Mouse (Mus musculus): ENCODE measurements around the gene Mrps35.

Gene Mrps35

DNA sequence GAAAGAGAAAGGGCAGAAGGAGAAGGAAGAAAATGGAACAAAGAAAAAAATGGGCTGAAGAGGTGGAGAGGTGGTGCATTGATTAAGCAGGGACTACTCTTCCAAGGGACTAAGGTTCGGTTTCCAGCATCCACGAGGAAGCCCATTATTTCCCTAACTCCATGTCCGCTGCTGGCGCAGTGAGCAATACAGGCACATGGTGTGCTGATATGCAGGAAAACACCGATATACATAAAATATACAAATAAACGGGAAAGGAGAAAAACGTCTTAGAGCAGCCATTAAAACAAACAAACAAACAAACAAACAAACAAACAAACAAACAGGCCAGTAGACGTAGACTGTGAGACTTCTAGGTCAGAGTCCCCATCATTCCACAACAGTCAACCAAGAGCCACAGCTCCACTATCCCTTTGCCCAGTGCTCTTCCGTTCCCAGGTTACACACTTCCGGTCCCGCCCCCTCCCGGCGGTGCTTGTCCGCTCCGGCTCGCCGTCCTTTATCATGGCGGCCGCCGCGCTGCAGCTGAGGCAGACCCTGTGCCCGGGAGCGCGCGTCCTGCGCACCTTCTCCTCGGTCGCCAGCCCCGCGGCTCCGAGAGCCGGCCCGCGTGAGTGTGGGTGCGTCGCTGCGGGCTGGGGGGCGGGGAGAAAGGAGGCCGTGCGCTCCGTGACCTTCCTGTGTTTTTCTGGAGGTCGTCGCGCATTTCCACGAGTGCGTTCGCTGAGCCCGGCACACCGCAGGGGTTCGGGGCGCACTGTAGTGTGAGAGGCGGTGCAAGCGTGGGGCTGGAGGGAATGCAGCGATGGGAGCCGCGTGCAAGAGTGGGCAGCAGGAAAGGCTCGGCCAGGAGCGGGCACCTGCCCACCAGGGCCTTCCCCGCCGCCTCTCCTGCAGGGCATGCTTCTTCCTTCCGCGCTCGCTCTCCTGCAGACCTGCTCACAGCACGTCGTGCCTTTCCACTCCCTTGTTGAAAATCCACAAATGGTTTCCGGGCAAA is at the start of gene Mrps35:
Mrps35 (plus strand) TSS at position 474 of the 1,000 bp plus-strand sequence.
- DNase-seq (ENCODE audit: low read depth) = no peak

DNA sequence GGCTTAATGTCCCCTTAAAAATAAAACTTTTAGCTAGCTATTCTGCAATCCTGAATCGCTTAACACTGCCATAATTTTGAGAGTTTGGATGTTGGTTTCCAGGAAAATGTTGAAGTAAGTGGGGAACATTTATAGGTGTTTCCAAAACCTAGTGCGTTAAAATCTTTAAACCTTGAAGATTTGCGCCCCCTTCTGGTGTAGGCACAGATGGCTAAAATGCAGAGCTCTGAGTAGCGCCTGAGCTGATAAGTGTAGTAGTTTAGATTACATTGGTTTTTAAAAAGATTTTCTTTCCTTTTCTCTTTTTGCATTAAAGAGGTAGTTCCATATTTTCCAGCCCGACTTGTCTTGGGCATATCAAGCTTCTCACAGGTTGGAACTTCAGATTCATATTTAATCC is 48.3 kb upstream of the Mrps35 start:
- no peak for DNase-seq (ENCODE audit: low read depth)

DNA sequence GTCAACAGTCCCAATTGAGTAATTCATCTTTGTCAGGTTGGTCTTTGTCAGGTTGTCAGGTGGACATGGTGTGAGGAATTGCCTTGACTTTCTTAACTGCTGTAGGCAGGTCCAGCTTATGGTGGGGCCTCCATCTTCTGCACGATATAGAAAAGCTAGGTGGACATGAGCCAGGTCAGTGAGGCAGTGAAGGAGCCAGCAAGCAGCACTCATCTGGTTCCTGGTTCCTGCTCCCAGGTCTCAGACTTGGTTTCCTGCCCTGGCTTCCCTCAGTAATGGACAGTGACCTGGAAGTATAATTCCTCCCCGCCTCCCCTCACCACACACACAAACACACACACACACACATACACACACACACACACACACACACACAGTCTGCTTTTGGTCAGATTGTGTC is 47.2 kb upstream of the Mrps35 start:
- no peak for DNase-seq (ENCODE audit: low read depth)

DNA sequence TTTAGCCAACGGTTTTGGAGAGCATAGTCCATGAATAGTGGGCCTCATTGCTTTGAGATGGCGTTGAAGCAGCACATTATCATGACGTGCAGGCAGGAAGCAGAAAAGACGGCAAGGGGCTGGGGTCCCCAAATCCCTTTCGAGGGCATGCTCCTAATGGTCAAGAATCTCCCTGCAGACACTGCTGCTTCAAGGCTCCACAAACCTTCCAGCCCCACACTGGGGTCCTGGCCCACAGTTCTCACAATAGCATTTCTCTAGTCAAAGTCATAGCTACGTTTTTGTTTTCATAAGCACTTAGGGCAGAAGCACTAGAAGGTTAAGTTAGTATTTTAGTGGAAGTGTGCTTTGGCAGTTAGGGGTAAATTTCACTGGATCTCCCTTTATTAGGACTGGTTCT is 46.7 kb upstream of the Mrps35 start:
- DNase-seq (ENCODE audit: low read depth) = no peak

DNA sequence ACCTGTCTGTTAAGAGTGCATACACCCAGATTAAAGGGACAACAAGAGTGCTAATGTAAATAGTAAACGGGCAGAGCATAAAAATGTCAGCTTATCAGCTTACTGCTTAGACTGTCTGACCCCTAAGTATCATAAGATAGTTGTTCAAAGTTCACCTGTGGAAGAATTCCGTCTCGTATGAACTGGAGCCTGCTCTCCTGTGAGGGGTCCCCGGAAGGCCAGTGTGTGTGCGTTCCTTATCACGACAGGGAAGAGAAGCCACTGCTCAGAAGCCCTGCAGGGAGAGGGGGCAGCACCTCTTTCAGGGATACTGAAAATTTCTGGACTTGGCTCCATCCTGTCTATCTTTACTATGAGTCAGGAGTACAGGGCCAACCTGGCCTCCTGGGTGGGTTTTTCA is 45.6 kb upstream of the Mrps35 start:
- DNase-seq (ENCODE audit: low read depth) = no peak

DNA sequence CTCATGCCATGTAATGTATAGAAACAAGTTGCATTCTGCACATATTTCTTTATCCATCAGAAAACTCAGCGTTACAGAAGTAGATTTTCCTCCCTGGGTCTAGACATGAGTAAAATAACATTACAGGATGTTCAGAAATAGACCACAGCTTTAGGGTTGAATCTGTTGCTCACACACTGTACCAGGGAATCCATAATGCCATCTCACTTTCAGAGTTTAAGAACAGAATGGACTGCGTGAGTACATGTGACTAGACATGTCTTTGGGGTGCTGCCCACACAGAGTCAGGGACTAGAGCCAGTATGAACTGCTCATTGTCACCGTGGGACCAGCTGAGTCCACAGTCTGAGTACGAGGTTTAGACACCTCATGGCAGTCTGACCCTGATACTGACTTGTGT is 43.9 kb upstream of the Mrps35 start:
- no peak for DNase-seq (ENCODE audit: low read depth)

DNA sequence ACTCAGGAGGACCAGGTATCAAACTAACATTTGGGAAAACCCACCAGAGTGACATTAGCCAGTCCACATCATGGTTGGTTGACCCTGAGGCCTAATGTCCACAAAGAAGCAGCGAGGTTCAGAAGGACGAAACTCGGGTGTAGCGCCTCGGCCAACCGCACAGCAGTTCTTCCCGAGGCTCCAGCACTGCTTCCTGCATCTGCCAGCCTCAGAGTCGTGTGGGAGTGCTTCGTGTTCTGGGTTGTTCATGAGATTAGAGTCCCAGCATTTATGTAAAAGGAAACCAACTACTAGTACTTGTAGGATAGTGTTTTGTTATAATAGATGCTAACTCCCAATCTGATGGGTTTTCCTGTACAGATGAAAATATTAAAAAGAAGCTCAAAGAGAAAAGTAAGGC is 43.3 kb upstream of the Mrps35 start:
- DNase-seq (ENCODE audit: low read depth) = no peak

DNA sequence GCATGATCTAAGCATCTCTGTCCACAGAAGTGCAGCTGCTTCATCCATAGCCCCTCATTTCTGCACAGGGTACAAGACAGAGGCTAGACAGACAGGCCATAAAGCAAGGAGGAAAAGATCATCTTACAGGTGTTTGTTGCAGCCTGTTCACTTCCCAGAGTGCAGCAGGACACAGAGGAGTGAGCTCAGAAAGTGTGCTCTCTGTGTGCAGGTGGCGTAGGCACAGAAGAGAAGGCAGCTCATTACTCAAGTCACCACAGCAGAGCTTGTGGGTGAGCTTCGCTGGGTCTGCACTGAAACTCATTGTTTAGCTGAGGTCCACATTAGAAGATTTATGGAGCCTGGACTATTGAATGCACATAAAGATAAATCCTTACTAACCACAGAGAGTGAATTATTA is 42.8 kb upstream of the Mrps35 start:
- no peak for DNase-seq (ENCODE audit: low read depth)

DNA sequence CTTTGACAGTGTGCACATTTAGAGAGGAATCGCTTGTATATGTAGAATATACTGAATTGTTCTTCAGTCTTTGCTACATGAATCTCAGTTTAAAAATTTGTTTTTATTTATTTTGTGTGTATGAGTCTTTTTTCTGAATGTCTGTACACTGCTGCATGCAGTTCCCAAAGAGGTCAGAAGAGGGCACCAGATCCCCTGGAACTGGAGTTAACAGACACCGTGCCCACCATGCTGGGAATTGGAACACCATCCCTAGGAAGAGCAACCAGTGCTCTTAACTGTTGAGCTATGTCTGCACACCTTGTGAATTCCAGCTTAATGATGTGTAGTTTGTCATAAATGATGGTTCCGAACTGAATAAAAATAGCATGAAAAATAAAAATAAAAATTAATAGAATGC is 34.4 kb upstream of the Mrps35 start:
- no peak for DNase-seq (ENCODE audit: low read depth)

DNA sequence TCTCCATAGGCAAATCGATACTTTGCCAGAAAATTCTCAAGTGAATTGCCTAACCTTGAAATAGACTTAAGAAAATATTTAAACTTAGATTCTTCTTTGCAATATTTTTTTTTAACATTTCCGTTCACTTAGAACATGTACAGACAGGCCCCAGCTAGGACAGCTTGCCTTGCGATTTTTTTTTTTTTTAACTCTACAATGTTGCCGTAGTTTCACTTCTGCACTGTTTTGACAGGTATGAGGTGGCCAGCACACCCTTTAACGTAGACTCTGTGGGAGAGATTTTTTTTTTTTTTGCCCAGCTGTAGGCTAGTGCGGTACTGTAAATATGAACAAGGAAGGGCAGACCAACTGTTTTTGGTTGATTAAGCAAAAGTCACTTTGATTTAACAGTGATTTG is 32.2 kb upstream of the Mrps35 start:
- DNase-seq (ENCODE audit: low read depth) = no peak

DNA sequence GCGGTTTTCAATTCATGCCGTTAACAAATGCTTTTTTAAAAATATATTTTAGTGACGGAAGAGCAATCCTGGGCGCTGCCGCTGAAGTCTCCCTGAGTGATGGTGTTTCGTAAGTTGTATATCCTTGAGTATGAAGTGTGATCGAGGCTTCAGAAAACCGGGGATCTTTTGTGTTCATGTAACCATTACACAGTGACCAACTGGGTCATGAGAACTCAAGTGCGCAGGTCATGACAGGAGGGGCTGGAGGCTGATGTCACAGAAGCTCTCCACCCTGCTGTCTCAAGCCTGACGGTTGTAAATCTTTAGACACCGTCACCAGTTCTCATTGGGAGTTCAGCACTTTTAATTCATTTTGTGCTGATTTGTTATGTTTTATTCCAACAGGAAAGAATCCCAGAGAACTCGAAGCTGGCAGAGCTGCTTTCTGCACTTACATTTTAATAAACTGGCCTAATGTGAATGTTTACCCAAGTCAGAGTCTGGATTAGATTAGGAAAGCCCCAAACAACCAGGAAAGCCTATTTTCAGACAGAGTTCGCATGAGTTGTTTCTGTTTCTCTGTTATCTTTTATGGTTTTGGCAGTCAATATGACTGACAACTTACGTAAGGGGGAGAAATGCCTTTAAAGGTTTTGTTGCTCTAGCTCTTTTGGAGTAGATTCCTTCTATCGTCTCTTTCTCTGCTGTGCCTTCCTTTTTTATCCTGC is 31.6 kb upstream of the Mrps35 start:
- peak; percentile 62 for DNase-seq (ENCODE audit: low read depth)

DNA sequence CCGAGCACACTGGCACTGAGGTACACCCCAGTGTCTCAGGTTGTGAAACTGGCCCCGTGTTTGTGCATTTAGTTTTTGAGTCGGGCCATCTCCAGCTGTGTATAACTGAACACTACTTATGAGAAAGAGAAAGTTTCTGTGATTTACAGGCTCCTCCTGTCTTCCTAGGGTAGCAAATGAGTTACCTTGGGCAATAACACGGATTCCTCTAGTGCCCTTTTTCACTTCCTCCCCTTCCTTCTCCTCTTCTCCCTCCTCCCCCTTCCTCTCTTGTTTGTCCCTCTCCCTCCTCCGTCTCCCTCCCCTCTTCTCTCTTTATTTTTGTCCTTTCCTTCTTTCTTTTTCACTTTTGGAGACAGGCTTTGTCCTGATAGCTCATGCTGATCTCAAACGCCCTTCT is 31.0 kb upstream of the Mrps35 start:
- DNase-seq (ENCODE audit: low read depth) = no peak

DNA sequence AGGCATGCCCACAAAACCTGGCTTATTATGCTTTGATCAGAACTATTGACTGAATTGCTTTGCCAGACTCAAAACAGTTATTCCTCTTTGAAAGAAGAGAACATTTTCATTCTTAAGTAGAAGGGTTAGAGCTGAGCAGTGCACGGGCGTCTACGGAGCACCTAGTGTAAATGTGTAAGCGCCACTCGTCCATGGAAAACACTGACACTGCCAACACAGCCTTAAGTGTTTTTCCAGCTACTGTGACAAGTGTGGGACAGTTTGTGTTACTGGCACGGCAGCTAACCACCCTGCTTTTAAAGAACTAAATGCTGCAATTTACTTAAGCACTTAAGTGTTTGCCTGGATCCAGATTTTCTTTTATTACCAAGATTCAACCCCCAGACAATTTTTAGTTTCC is 30.6 kb upstream of the Mrps35 start:
- no peak for DNase-seq (ENCODE audit: low read depth)

DNA sequence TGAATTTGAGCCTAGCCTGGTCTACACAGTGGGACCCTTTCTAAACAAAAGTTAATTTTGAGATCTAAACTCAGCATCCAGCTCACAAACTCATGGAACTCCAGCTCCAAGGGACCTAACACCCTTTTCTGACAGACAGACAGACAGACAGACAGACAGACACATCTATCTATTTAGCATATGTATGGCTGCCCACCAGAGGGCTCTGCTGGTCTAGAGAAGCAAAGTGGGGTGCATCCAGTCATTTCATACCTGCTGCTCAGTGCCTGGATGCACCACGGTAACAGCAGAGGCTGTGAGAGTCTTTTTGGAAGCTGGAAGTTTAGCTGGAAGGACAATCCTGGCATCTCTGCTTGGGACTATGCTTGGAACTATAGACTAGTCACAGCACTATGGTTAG is 29.0 kb upstream of the Mrps35 start:
- DNase-seq (ENCODE audit: low read depth) = no peak

DNA sequence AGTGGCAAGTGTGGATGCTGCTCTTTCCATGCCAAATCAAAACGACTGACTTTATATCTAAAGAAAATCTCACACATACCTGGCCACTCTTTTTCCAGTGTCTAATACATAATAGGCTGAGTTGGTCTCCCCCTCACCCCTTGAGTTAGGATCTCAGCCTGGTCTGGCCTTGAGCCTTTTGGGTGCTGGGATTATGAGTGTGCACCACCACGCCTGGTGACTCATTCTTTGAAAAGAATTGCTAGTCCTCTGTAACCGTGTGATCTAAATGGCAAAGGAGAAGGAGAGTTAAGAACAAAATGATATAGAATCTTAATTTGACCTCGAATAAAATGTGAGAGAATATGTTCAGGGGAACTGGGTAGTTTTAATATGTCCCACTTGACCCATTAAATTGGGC is 24.7 kb upstream of the Mrps35 start:
- no peak for DNase-seq (ENCODE audit: low read depth)

DNA sequence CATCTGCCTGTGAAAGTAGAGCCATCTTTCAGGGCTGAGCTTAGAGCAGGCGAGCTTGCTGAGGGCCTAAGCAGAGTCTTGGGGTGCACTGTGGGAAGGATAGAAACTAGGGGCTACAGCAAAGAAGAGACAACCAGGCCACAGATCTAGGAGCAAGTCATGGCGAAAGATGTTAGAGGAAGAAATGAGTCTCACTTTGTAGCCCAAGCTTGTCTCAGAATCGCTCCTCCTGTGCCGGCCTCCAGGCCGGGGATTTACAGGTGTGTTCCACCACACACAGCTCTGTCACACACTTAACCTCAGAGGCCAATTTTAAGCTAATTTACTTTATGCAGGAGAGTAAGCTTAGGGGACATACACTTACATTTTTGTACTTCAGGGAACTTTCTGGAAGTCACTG is 24.2 kb upstream of the Mrps35 start:
- no peak for DNase-seq (ENCODE audit: low read depth)

DNA sequence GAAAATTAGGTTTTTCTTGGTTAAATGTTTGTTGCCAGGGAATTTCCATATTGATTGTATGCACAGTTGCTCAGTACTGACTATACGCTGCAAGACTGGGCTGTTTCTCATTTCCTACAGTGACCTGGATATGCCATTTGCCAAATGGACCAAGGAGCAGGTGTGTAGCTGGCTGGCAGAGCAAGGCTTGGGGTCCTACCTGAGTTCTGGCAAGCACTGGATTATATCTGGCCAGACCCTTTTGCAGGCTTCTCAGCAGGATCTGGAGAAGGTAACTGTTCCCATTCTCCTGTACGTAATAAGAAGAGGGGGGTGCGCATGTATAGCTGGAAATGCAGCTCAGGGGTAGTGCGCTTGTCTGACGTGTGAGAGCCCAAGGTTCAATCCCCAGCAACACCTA is 21.4 kb upstream of the Mrps35 start:
- DNase-seq (ENCODE audit: low read depth) = no peak

DNA sequence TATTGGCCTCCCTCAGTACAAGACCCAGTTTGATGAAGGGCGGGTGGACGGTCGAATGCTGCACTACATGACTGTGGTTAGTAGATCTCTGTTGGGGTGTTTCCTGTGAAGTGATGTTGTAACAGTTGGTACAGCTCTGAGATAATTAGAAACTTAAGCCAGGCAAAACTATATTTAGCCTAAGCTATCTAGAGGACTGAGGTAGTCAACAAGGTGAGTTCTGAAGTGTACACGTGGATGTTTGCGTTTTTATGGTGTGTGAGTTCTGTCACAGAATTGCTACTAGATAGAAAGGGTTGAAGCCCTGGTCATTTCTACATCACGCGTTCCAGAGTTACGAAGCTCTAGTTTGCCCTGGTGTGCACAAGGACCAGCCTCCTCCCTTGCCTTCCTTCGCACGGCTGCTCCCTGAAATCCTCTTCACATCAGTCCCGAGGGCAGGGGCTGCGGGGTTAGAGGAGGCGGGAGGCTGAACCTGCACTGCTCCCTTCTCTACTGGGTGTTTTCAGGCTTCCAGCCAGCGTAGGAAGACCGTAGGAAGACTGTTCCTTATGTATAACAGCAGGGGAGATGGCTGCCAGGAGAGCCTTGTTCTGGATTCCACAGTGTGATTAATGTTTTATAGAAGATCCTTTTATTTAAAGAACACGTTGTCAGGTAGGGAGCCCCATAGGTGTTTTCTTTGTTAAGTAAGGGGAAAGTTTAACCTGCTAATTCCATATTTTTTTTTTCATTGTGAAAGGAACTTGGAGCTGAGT is 20.0 kb upstream of the Mrps35 start:
- DNase-seq (ENCODE audit: low read depth) = no peak

DNA sequence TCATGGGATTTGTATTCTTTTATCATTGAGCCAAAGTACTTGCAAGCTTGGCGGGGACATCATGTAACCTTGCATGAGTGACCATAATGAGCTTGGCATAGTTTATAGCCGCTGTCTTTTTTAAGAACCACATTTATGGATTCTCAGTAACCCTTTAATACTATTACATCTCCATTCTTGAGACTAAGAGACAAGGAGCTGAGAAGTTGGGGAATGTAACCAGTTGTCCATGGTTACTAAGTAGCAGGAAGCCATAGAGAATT is 19.5 kb upstream of the Mrps35 start:
- no peak for DNase-seq (ENCODE audit: low read depth)

DNA sequence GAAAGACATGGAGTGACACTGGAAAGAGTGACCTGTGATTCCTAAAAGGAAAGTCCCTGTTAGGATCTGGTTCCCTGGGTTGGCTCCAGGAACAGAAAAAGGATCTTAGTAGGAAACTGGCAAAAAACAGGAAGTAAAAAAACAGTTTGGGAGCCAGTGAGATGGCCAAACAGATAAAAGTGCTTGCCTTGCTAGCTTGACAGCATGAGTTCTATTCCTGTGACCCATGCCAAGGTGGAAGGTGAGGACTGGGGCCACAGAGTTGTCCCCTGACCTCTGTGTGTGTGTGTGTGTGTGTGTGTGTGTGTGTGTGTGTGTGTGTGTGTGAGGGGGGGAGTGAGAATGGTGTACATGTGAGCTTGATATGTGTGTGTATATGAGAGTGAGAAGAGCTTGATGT is 19.0 kb upstream of the Mrps35 start:
- DNase-seq (ENCODE audit: low read depth) = no peak

DNA sequence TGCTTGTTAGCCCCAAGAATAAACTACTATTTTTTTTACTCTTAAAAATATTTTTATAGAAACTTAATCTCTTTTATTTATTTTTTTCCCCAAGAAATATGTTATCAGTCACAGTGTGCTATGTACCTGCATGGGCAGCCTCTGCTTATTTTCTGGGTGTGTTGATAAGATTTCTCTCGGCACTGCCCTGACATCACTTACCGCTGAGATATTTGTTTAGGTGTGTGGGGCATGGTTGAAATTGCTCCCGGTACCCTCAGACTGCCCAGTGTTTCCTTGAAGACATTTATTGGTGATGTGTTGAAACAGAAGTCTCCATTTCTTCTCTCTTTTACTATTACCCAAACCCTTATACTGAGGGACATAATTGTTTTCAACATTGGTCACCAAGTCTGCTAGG is 17.8 kb upstream of the Mrps35 start:
- DNase-seq (ENCODE audit: low read depth) = no peak

DNA sequence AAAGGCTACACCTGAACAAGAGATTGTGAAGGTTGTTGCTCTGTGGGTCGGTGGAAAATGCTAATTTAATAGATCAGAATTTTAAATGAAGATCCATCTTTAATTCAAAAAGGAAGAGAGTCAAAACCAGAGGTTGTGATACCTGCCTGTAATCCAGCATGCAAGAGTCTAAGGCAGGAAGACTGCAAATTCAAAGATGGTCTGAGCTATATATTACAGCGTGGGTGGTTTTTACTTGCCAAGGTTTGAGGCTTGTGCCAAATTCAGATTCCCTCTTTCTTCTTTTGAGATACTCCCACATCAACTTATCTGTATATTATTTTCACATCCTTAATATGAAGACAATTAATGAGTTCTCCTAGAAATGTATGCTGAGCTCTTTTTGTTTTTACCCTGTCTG is 14.2 kb upstream of the Mrps35 start:
- DNase-seq (ENCODE audit: low read depth) = no peak

DNA sequence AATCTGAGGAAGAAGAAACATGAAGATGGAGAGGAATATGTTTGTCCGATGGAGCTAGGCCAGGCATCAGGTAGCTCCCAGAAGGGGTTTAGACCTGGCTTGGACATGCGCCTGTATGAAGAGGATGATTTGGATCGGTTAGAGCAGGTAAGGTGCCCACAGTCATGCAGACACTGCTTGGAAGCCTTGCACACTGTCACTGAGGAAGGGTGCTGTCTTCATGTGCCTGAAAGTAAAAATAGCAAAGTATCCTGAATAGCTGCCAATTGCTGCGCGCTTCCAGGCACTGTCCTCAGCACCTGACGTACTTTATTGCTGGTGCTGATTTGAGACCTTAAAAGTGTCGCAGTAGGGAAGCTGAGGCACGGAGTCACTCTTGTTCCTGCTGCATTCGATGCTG is 13.0 kb upstream of the Mrps35 start:
- no peak for DNase-seq (ENCODE audit: low read depth)

Measured in fibroblast of lung, adult 2 months (primary cell).